Mouse (Mus musculus): ENCODE measurements around the gene Trim44. TPM values are rescaled to one million over a fixed set of nuclear protein-coding genes. Genes with fewer than 3 reads are reported as not detected.

Gene Trim44
- polyA plus RNA-seq, 1 experiment from 2014 or later, result 4.9 TPM

GRCm38 (mm10) chr2:102373406-102374105 lies 34.1 kb downstream of the Trim44 start:
- Histone ChIP-seq H3K4me3 (ENCODE audit: low read depth, low read length) (no peak overlapping the region), H3K27me3 (ENCODE audit: insufficient read depth, low read length) (no peaks in the 10 kb centered on the region), H3K9me3 (ENCODE audit: low read length) (no peaks in the 10 kb centered on the region), H3K4me2 (ENCODE audit: low read depth, low read length) (no peak overlapping the region), H3K27ac (ENCODE audit: low read depth) (no peak overlapping the region), H3K9ac (replicated peaks) (no peak overlapping the region), H3K36me3 (replicated peaks; ENCODE audit: insufficient read depth, low read length) (no peaks in the 10 kb centered on the region; the same call in none of the 2 replicates), H3K4me1 (ENCODE audit: insufficient read depth) (no peaks in the 10 kb centered on the region)
- DNase-seq (no peak), ATAC-seq (no peak)
- no peak for TF ChIP-seq CTCF (IDR thresholded peaks at IDR 0.05; ENCODE audit: low read depth)
- no peak for TF ChIP-seq EP300 (IDR thresholded peaks at IDR 0.05; ENCODE audit: low read depth)
- 53% methylated on average over 3 of the region's 3 CpGs for WGBS (ENCODE audit: insufficient replicate concordance)

GRCm38 (mm10) chr2:102372690-102373089 lies 34.9 kb downstream of the Trim44 start:
- ATAC-seq, result no peak

GRCm38 (mm10) chr2:102371332-102371731 lies 36.3 kb downstream of the Trim44 start:
- Histone ChIP-seq H3K9me3 (ENCODE audit: low read length) (no peaks in the 10 kb centered on the region), H3K4me3 (ENCODE audit: low read depth, low read length) (no peak overlapping the region), H3K36me3 (replicated peaks; ENCODE audit: insufficient read depth, low read length) (no peaks in the 10 kb centered on the region; the same call in none of the 2 replicates), H3K4me1 (ENCODE audit: insufficient read depth) (peaks cover 5% of the 10 kb centered on the region; the same call in 1 of the 2 replicates), H3K27me3 (ENCODE audit: insufficient read depth, low read length) (no peaks in the 10 kb centered on the region), H3K9ac (replicated peaks) (no peak overlapping the region), H3K4me2 (ENCODE audit: low read depth, low read length) (no peak overlapping the region), H3K27ac (ENCODE audit: low read depth) (no peak overlapping the region)
- DNase-seq (no peak), ATAC-seq (no peak)
- TF ChIP-seq CTCF (IDR thresholded peaks at IDR 0.05; ENCODE audit: low read depth) (no peak), EP300 (IDR thresholded peaks at IDR 0.05; ENCODE audit: low read depth) (no peak)

More at GRCm38 (mm10) chr2:102372690-102373089, 34.9 kb downstream of the Trim44 start:
- Histone ChIP-seq H3K27me3 (ENCODE audit: insufficient read depth, low read length) (no peaks in the 10 kb centered on the region), H3K9ac (replicated peaks) (no peak overlapping the region), H3K27ac (ENCODE audit: low read depth) (no peak overlapping the region), H3K36me3 (replicated peaks; ENCODE audit: insufficient read depth, low read length) (no peaks in the 10 kb centered on the region; the same call in none of the 2 replicates), H3K4me2 (ENCODE audit: low read depth, low read length) (no peak overlapping the region), H3K9me3 (ENCODE audit: low read length) (no peaks in the 10 kb centered on the region), H3K4me1 (ENCODE audit: insufficient read depth) (no peaks in the 10 kb centered on the region), H3K4me3 (ENCODE audit: low read depth, low read length) (no peak overlapping the region)
- DNase-seq, result no peak
- no peak for TF ChIP-seq EP300 (IDR thresholded peaks at IDR 0.05; ENCODE audit: low read depth)
- TF ChIP-seq CTCF (IDR thresholded peaks at IDR 0.05; ENCODE audit: low read depth), result no peak

- DNase-seq (no peak), ATAC-seq (peak; percentile 89)
- Histone ChIP-seq H3K4me2 (ENCODE audit: low read depth, low read length) (peak overlapping the region; percentile 48), H3K36me3 (replicated peaks; ENCODE audit: insufficient read depth, low read length) (no peaks in the 10 kb centered on the region), H3K9ac (replicated peaks) (no peak overlapping the region), H3K27ac (ENCODE audit: low read depth) (peak overlapping the region; percentile 66), H3K4me1 (ENCODE audit: insufficient read depth) (peaks cover 35% of the 10 kb centered on the region), H3K4me3 (ENCODE audit: low read depth, low read length) (no peak overlapping the region), H3K9me3 (ENCODE audit: low read length) (no peaks in the 10 kb centered on the region), H3K27me3 (ENCODE audit: insufficient read depth, low read length) (no peaks in the 10 kb centered on the region)
- WGBS (ENCODE audit: insufficient replicate concordance), result 57% methylated on average over 7 of the region's 7 CpGs
- TF ChIP-seq EP300 (IDR thresholded peaks at IDR 0.05; ENCODE audit: low read depth) (peak; percentile 92), CTCF (IDR thresholded peaks at IDR 0.05; ENCODE audit: low read depth) (no peak)
Measured at GRCm38 (mm10) chr2:102365983-102366545, 41.6 kb downstream of the Trim44 start.

GRCm38 (mm10) chr2:102364565-102365200 lies 42.9 kb downstream of the Trim44 start:
- TF ChIP-seq EP300 (IDR thresholded peaks at IDR 0.05; ENCODE audit: low read depth) (peak; percentile 91), CTCF (IDR thresholded peaks at IDR 0.05; ENCODE audit: low read depth) (no peak)
- Histone ChIP-seq H3K4me3 (ENCODE audit: low read depth, low read length) (no peak overlapping the region), H3K36me3 (replicated peaks; ENCODE audit: insufficient read depth, low read length) (no peaks in the 10 kb centered on the region), H3K9me3 (ENCODE audit: low read length) (no peaks in the 10 kb centered on the region), H3K4me2 (ENCODE audit: low read depth, low read length) (peak overlapping the region; percentile 19), H3K27ac (ENCODE audit: low read depth) (peak overlapping the region; percentile 66), H3K27me3 (ENCODE audit: insufficient read depth, low read length) (no peaks in the 10 kb centered on the region), H3K4me1 (ENCODE audit: insufficient read depth) (peaks cover 35% of the 10 kb centered on the region), H3K9ac (replicated peaks) (no peak overlapping the region)
- no peak for DNase-seq
- 63% methylated on average over 4 of the region's 4 CpGs for WGBS (ENCODE audit: insufficient replicate concordance)
- ATAC-seq, result peak; percentile 85

GRCm38 (mm10) chr2:102362896-102363530 lies 44.6 kb downstream of the Trim44 start:
- WGBS (ENCODE audit: insufficient replicate concordance), result 39% methylated on average over 1 of the region's 1 CpGs
- Histone ChIP-seq H3K36me3 (replicated peaks; ENCODE audit: insufficient read depth, low read length) (no peaks in the 10 kb centered on the region), H3K9ac (replicated peaks) (no peak overlapping the region), H3K27me3 (ENCODE audit: insufficient read depth, low read length) (no peaks in the 10 kb centered on the region), H3K4me1 (ENCODE audit: insufficient read depth) (peaks cover 35% of the 10 kb centered on the region), H3K4me3 (ENCODE audit: low read depth, low read length) (no peak overlapping the region), H3K4me2 (ENCODE audit: low read depth, low read length) (no peak overlapping the region), H3K27ac (ENCODE audit: low read depth) (peak overlapping the region; percentile 22; the same call in 1 of the 2 replicates), H3K9me3 (ENCODE audit: low read length) (no peaks in the 10 kb centered on the region)
- TF ChIP-seq CTCF (IDR thresholded peaks at IDR 0.05; ENCODE audit: low read depth) (no peak), EP300 (IDR thresholded peaks at IDR 0.05; ENCODE audit: low read depth) (no peak)
- no peak for DNase-seq
- no peak for ATAC-seq
